Mouse (Mus musculus) left cerebral cortex, adult 11 months (tissue): ENCODE measurements around the gene Olfr1109.

Experiments used
- DNase-seq: peaks from one replicate; pipeline ENCODE4 v3.0.0; 2022; ENCODE audit warnings: low spot score

Gene Olfr1109

DNA sequence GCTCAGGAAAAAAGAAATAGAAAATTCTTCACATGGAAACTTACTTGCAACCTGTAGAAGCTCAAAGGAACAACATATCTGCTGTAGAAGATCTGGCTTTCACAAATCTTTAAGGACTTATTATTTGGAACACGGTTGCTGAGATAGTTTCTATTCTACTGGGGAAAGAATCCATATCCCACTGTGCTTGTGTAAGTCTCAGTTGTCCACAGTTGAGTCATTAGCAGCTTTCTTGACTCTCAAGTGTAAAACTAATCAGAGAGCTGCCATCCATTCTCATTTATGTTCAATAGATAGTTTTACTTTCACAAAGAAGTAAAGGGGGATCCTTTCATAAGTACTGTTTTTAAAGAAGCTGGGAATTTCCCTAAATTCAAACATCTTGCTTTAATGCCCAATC is at the start of gene Olfr1109:
Gene Olfr1109 (minus strand): TSS at position 101 of the 400 bp plus-strand sequence.
- DNase-seq: no peak

DNA sequence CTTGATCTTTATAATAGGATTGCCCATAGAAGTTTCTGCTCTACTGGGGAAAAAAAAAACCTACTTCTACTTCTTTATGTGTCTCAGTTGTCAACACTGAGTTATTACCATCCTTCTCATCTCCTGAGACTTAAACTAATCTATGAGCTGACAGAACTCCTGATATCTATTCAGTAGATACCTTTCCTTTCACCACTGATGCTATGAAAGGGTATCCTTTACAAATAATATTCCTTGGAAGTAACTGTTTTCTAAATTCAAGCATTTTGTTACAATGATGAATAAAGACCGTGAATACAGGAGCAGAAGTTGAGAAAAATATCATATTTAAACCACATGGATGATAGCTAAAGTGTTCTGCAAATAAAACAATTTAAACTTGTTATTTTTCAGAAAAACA is 44.4 kb upstream of the Olfr1109 start, which contains the start of gene Olfr1110:
Gene Olfr1110 (minus strand): TSS at position 101 of the 400 bp plus-strand sequence.
- DNase-seq: no peak

DNA sequence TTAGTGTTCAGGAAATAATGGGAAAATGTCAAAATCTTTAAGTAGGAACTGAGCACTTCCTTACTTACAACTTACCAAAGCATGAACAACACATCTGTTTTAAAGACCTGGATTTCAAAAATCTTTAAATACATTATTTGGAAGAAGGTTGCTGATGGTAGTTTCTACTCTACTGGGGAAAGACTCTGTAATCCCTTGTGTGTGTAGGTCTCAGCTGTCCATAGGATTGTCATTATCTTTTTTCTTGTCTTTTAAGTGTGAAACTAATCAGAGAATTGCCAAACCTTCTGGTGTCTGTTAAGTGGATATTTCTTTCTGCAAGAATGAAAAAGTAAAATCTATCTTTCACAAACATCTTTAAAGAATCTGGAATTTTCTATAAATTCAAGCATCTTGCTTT is 18.7 kb upstream of the Olfr1109 start, which contains the start of gene Olfr259:
Gene Olfr259 (minus strand): TSS at position 101 of the 400 bp plus-strand sequence.
- no peak for DNase-seq

DNA sequence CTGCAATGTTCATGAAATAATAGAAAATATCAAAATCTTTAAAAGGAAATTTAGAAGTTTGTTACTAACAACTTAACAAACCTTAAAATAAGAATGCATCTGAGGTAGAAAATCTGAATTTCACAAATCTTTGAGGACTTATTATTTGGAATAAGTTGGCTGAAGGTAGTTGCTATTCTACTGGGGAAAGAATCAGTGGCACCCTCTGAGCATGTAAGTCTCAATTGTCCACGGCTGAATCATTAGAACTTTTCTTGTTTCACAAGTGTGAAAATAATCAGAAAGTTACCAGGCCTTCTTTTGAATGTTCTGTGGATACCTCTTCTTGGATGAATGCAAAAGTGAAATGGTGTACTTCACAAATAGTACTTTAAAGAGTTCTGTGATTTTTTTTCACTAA is 20.1 kb downstream of the Olfr1109 start, which contains the start of gene Olfr1107:
Gene Olfr1107 (minus strand): TSS at position 101 of the 400 bp plus-strand sequence.
- DNase-seq: no peak

- DNase-seq: no peak
Measured at GRCm38 (mm10) chr2:87052173-87052572, 43.6 kb downstream of the Olfr1109 start, which contains the start of gene Olfr1106. TSS of gene Olfr1106 (minus strand) at chr2:87052273.
